Mouse (Mus musculus): ENCODE data around the gene Glud1. TPM values are rescaled to one million over a fixed set of nuclear protein-coding genes. Genes with fewer than 3 reads are reported as not detected.
"Not testable (repeated sequence)": the region's sequence is repeated elsewhere in the genome, so short reads cannot be mapped to it uniquely, and the experiment has no call there.

The Glud1 gene
- total and polyA plus RNA-seq, 3 experiments: 45.9 to 109 (median 92.0) TPM

DNA sequence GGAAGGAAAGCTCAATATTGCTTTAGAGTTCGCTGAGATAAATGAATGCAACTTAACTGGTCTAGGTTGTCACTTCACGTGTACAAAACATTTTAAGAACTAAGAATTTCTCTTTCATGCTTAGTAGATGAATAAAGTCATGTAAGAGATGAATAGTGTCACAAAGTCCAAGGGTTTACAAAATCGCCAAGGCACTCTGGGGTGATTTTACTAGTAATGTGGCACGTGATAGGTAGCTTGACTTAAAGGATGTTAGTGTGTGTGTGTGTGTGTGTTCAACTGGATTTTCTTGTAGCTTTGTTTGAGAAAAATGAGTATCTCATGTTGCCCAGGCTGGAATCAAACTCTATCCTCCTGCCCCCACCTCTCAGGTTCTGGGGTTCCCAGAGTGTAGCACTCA, 1.3 kb upstream of the Glud1 start:
- TF ChIP-seq POLR2AphosphoS5 (IDR thresholded peaks at IDR 0.05; ENCODE audit: insufficient replicate concordance, low read depth, low read length) (no peak), TAL1 (conservative IDR thresholded peaks at IDR 0.05; ENCODE audit: low read depth, low read length) (no peak), GATA2 (IDR thresholded peaks at IDR 0.05; ENCODE audit: borderline replicate concordance, low read depth, low read length) (no peak), GATA1 (IDR thresholded peaks at IDR 0.05; ENCODE audit: borderline replicate concordance, low read length) (no peak), CTCF (IDR thresholded peaks at IDR 0.05; ENCODE audit: low read depth, low read length) (no peak)
- H3K4me1 ChIP-seq (ENCODE audit: insufficient read depth, low read depth, low read length): peaks cover 38% of the 10 kb centered on the region
- H3K4me3 ChIP-seq (ENCODE audit: low read depth, low read length): no peak overlapping the region
- H3K36me3 ChIP-seq (replicated peaks): peaks cover 23% of the 10 kb centered on the region
- H3K9me3 ChIP-seq (replicated peaks): no peaks in the 10 kb centered on the region
- no peak for ATAC-seq (ENCODE audit: extremely low read depth, insufficient number of reproducible peaks, low FRiP score, poor library complexity, severe bottlenecking)
- no peak for DNase-seq (ENCODE audit: low spot score)
- H3K27me3 ChIP-seq (ENCODE audit: insufficient read depth, low read length): no peaks in the 10 kb centered on the region

GRCm38 (mm10) chr14:34309907-34310233, 657 bp upstream of the Glud1 start:
- no peaks in the 10 kb centered on the region for H3K9me3 ChIP-seq (replicated peaks)
- no peak for TF ChIP-seq TAL1 (conservative IDR thresholded peaks at IDR 0.05; ENCODE audit: low read depth, low read length)
- TF ChIP-seq GATA2 (IDR thresholded peaks at IDR 0.05; ENCODE audit: borderline replicate concordance, low read depth, low read length): no peak
- no peak for TF ChIP-seq CTCF (IDR thresholded peaks at IDR 0.05; ENCODE audit: low read depth, low read length)
- TF ChIP-seq POLR2AphosphoS5 (IDR thresholded peaks at IDR 0.05; ENCODE audit: insufficient replicate concordance, low read depth, low read length): no peak
- no peak for TF ChIP-seq GATA1 (IDR thresholded peaks at IDR 0.05; ENCODE audit: borderline replicate concordance, low read length)
- H3K36me3 ChIP-seq (replicated peaks): peaks cover 22% of the 10 kb centered on the region
- DNase-seq (ENCODE audit: low spot score) (no peak), ATAC-seq (ENCODE audit: extremely low read depth, insufficient number of reproducible peaks, low FRiP score, poor library complexity, severe bottlenecking) (no peak)
- H3K4me1 ChIP-seq (ENCODE audit: insufficient read depth, low read depth, low read length): peaks cover 42% of the 10 kb centered on the region
- no peaks in the 10 kb centered on the region for H3K27me3 ChIP-seq (ENCODE audit: insufficient read depth, low read length)
- H3K4me3 ChIP-seq (ENCODE audit: low read depth, low read length): peak overlapping the region; percentile 89

- TF ChIP-seq GATA1 (IDR thresholded peaks at IDR 0.05; ENCODE audit: borderline replicate concordance, low read length) (no peak), CTCF (IDR thresholded peaks at IDR 0.05; ENCODE audit: low read depth, low read length) (no peak), GATA2 (IDR thresholded peaks at IDR 0.05; ENCODE audit: borderline replicate concordance, low read depth, low read length) (no peak), TAL1 (conservative IDR thresholded peaks at IDR 0.05; ENCODE audit: low read depth, low read length) (no peak), POLR2AphosphoS5 (IDR thresholded peaks at IDR 0.05; ENCODE audit: insufficient replicate concordance, low read depth, low read length) (no peak)
- peaks cover 42% of the 10 kb centered on the region for H3K4me1 ChIP-seq (ENCODE audit: insufficient read depth, low read depth, low read length)
- no peaks in the 10 kb centered on the region for H3K9me3 ChIP-seq (replicated peaks)
- peaks cover 23% of the 10 kb centered on the region for H3K36me3 ChIP-seq (replicated peaks)
- no peaks in the 10 kb centered on the region for H3K27me3 ChIP-seq (ENCODE audit: insufficient read depth, low read length)
- H3K4me3 ChIP-seq (ENCODE audit: low read depth, low read length): peak overlapping the region; percentile 89
- peak; percentile 38 for DNase-seq (ENCODE audit: low spot score)
- ATAC-seq (ENCODE audit: extremely low read depth, insufficient number of reproducible peaks, low FRiP score, poor library complexity, severe bottlenecking): no peak
These were observed 599 bp downstream of the Glud1 start for GRCm38 (mm10) chr14:34311021-34311631.

DNA sequence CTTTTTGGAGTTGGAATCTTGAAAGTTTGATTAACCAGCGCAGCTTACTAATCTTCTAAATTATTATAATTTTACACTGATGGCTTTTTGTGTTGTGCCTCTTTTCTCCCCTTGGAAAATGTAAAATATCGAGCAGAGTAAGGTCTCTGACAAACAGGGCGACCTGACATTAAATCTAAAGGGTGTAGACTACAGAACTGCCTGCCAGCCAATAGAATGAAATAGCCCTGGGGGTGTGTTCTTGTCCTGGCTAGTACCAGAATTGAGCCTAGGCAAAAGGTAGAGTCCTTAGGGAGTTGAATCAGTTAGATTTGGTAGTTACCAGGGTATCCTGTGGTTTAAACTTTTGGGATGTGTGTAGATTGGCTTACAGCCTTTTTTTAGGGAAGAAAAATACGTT, 1.2 kb downstream of the Glud1 start:
- no peaks in the 10 kb centered on the region for H3K9me3 ChIP-seq (replicated peaks)
- DNase-seq (ENCODE audit: low spot score): peak; percentile 20
- peaks cover 42% of the 10 kb centered on the region for H3K4me1 ChIP-seq (ENCODE audit: insufficient read depth, low read depth, low read length)
- TF ChIP-seq CTCF (IDR thresholded peaks at IDR 0.05; ENCODE audit: low read depth, low read length): no peak
- no peak for TF ChIP-seq POLR2AphosphoS5 (IDR thresholded peaks at IDR 0.05; ENCODE audit: insufficient replicate concordance, low read depth, low read length)
- no peak for TF ChIP-seq GATA1 (IDR thresholded peaks at IDR 0.05; ENCODE audit: borderline replicate concordance, low read length)
- no peak for TF ChIP-seq TAL1 (conservative IDR thresholded peaks at IDR 0.05; ENCODE audit: low read depth, low read length)
- TF ChIP-seq GATA2 (IDR thresholded peaks at IDR 0.05; ENCODE audit: borderline replicate concordance, low read depth, low read length): no peak
- no peak for ATAC-seq (ENCODE audit: extremely low read depth, insufficient number of reproducible peaks, low FRiP score, poor library complexity, severe bottlenecking)
- H3K27me3 ChIP-seq (ENCODE audit: insufficient read depth, low read length): no peaks in the 10 kb centered on the region
- peak overlapping the region; percentile 89 for H3K4me3 ChIP-seq (ENCODE audit: low read depth, low read length)
- peaks cover 21% of the 10 kb centered on the region for H3K36me3 ChIP-seq (replicated peaks)

DNA sequence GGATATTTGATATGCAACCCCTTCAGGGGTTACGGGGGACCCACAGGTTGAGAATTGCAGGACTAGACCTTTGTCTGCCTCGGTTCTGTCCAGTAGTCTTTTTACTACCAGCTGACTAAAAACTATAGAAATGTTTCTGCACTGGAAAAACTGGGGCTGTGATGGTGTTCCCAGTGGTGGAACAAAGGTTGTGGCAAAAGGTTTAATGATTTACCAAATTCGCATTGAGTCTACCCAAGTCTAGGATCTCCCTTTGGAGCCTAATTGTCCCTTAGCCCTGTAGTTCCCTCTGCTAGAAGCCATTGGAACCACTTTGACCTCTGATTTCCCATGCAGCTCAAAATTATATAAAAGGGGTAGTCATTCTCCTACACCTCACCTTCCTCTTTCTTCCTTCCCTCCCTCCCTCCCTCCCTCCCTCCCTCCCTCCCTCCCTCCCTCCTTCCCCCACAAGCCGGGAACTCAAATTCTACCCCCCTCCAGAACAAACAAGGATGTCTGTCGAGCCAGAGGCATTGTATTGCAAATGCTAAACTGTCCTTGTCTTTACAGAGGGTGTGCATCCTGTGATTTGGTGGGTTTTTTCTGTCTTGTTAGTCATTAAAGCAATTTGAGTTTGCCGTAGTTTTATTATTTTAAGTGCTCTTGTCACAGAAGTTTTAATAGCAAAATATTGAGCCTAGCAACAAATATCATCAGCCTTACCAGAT, 2.0 kb downstream of the Glud1 start:
- no peaks in the 10 kb centered on the region for H3K27me3 ChIP-seq (ENCODE audit: insufficient read depth, low read length)
- DNase-seq (ENCODE audit: low spot score) (no peak), ATAC-seq (ENCODE audit: extremely low read depth, insufficient number of reproducible peaks, low FRiP score, poor library complexity, severe bottlenecking) (no peak)
- no peaks in the 10 kb centered on the region for H3K9me3 ChIP-seq (replicated peaks)
- H3K4me3 ChIP-seq (ENCODE audit: low read depth, low read length): peak overlapping the region; percentile 11; the same call in 1 of the 2 replicates
- TF ChIP-seq CTCF (IDR thresholded peaks at IDR 0.05; ENCODE audit: low read depth, low read length) (no peak), POLR2AphosphoS5 (IDR thresholded peaks at IDR 0.05; ENCODE audit: insufficient replicate concordance, low read depth, low read length) (no peak)
- H3K4me1 ChIP-seq (ENCODE audit: insufficient read depth, low read depth, low read length): peaks cover 40% of the 10 kb centered on the region
- H3K36me3 ChIP-seq (replicated peaks): peaks cover 21% of the 10 kb centered on the region

- no peak overlapping the region for H3K4me3 ChIP-seq (ENCODE audit: low read depth, low read length)
- no peaks in the 10 kb centered on the region for H3K9me3 ChIP-seq (replicated peaks)
- no peak for DNase-seq (ENCODE audit: low spot score)
- H3K36me3 ChIP-seq (replicated peaks): peaks cover 23% of the 10 kb centered on the region
- H3K4me1 ChIP-seq (ENCODE audit: insufficient read depth, low read depth, low read length): peaks cover 39% of the 10 kb centered on the region
- TF ChIP-seq GATA2 (IDR thresholded peaks at IDR 0.05; ENCODE audit: borderline replicate concordance, low read depth, low read length): no peak
- no peak for TF ChIP-seq GATA1 (IDR thresholded peaks at IDR 0.05; ENCODE audit: borderline replicate concordance, low read length)
- no peak for TF ChIP-seq CTCF (IDR thresholded peaks at IDR 0.05; ENCODE audit: low read depth, low read length)
- TF ChIP-seq POLR2AphosphoS5 (IDR thresholded peaks at IDR 0.05; ENCODE audit: insufficient replicate concordance, low read depth, low read length): no peak
- no peak for TF ChIP-seq TAL1 (conservative IDR thresholded peaks at IDR 0.05; ENCODE audit: low read depth, low read length)
- H3K27me3 ChIP-seq (ENCODE audit: insufficient read depth, low read length): no peaks in the 10 kb centered on the region
- ATAC-seq (ENCODE audit: extremely low read depth, insufficient number of reproducible peaks, low FRiP score, poor library complexity, severe bottlenecking): no peak
These were observed 3.1 kb downstream of the Glud1 start for GRCm38 (mm10) chr14:34313612-34314011.

GRCm38 (mm10) chr14:34314383-34314782, 3.9 kb downstream of the Glud1 start:
- not testable (repeated sequence) for DNase-seq (ENCODE audit: low spot score); H3K9me3 ChIP-seq (replicated peaks); H3K27me3 ChIP-seq (ENCODE audit: insufficient read depth, low read length); H3K4me3 ChIP-seq (ENCODE audit: low read depth, low read length); ATAC-seq (ENCODE audit: extremely low read depth, insufficient number of reproducible peaks, low FRiP score, poor library complexity, severe bottlenecking)
- Histone ChIP-seq H3K36me3 (replicated peaks) (peaks cover 24% of the 10 kb centered on the region), H3K4me1 (ENCODE audit: insufficient read depth, low read depth, low read length) (peaks cover 37% of the 10 kb centered on the region)

All from G1E (cell line).